Mouse (Mus musculus): ENCODE results near the gene Gm49336.

The Gm49336 gene

GRCm38 (mm10) chr14:60251281-60252003 is at the start of gene Gm49336, which contains the start of gene Nupl1:
Gene Gm49336 (minus strand): TSS chr14:60251507.
Gene Nupl1 (minus strand): TSS chr14:60251431.
- peak; percentile 98 to 99 for DNase-seq

- no peak for DNase-seq
Observed at GRCm38 (mm10) chr14:60301024-60301423, 49.7 kb upstream of the Gm49336 start.

GRCm38 (mm10) chr14:60300224-60300991 is 49.1 kb upstream of the Gm49336 start:
- DNase-seq, result peak; percentile 35

DNA sequence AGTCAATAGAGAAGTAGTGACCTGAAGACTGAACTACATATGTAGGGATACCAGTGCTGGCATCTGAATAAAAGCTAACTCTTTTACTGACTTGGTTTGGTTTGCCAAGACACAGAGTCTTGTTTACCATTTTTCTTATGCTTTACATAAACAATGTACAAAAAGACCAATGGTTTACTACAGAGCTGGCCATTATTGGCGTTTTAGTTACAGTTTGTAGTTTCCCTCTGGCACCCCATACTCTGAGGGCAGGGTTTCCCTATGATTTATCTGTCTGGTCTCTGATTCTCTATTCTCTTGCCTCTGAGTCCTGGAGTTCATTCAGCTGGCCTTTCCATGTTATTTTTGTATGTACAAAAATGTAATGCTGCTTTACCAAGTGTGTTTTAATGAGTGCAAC is 44.2 kb upstream of the Gm49336 start:
- no peak for DNase-seq

- DNase-seq, result no peak
Observed at GRCm38 (mm10) chr14:60290363-60290762, 39.1 kb upstream of the Gm49336 start.

GRCm38 (mm10) chr14:60286194-60286863 is 35.0 kb upstream of the Gm49336 start:
- no peak for DNase-seq

- DNase-seq, result no peak
Observed at GRCm38 (mm10) chr14:60275301-60276276, 24.3 kb upstream of the Gm49336 start.

DNA sequence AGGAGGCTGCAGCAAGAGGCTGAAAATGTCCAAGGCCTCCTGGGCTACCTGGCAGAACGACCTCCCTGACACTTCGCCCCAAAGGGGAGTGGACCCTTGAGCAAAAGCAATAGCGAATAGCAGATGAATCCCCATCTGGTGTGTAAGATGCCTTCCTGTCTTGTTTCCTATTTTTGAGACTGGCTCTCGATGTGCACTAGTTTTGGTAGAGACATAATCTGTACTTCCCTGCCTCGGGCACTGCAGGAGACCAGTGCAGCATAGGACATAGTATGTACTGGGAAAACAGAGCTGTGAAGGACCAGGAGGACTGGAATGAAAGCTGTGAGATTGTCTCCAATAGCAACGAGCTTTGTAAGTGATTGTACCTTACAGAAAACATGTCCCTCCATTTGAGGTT is 22.0 kb upstream of the Gm49336 start:
- no peak for DNase-seq

DNA sequence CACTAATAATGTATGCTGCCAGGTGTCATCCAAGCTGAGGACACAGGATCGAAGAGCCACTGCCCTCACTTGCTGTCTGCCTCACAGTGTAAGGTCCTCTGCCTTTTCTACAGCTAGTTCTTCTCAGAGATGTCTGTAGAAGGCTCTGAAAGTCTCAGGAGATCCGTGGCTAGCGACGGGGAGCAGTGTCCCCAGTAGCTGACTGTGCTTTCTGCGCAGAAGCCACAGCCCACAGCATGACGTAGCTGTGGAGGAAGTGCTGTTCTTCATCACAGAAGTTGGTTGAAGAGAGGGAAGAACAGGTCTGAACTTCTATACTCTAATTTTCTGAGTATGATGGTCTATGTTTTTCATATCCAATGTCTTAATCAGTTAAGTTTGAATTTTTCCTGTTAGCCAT is 18.0 kb upstream of the Gm49336 start:
- no peak for DNase-seq

- peak; percentile 93 to 95 for DNase-seq
Observed at GRCm38 (mm10) chr14:60264990-60265876, 13.9 kb upstream of the Gm49336 start, which contains the start of gene Mtmr6. Gene Mtmr6 (plus strand): TSS chr14:60265228.

DNA sequence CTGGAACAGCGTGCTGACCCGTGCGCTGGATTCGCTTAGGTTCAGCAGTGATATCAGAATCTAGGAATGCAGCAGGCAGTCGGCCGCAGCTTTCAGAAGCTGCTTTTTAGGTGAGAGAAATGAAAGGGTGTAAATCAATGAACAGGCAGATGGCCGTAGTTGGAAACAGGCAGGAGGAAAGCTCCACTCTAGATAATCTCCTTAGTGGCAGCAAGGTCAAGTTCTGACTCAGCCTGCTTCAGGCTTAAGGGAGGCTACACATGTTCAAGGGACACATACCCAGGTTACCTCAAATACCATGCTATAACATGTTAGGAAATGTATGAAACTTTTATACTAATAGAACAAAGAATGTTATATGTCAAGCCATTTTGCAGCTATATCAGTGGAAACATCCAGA is 11.0 kb upstream of the Gm49336 start:
- DNase-seq, result no peak

GRCm38 (mm10) chr14:60257851-60258250 is 6.5 kb upstream of the Gm49336 start:
- no peak for DNase-seq

DNA sequence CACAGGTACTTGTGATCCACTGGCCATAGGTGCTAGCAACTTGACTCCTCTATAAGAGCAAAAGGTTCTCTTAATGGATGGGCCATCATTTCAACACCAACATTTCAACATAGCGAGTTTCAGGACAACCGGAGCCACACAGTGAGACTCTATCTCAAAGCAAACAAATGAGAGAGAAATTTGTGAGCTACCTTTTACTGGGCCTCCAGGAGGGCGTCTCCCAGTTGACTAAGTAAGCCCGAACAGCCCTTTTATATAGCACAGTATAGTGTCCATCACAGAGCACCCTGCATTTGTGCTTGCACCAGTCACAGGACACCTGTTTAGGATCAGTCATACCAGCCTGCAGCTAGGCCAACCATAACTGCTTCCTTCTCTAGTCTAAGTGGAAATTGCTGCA is 5.8 kb upstream of the Gm49336 start:
- DNase-seq, result no peak

DNA sequence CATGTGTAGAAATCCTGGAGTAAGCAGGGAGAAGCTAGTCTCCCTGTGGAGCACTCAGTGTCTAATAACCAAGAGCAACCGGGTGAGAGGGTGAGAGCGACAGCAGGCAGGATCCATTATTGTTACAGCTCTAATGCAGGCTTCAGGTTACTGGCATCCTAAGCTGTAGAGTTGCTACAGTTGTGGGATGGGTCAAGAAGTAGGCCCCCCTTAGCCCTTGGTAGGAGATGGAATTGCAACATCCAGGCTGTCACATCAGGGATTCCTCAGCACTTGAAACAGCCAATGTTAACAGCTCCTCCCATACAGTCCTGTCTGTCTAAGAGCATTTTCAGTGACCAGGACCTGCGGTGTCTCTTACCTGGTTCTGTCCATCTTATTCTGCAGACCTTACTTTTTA is 5.0 kb upstream of the Gm49336 start:
- DNase-seq, result no peak

DNA sequence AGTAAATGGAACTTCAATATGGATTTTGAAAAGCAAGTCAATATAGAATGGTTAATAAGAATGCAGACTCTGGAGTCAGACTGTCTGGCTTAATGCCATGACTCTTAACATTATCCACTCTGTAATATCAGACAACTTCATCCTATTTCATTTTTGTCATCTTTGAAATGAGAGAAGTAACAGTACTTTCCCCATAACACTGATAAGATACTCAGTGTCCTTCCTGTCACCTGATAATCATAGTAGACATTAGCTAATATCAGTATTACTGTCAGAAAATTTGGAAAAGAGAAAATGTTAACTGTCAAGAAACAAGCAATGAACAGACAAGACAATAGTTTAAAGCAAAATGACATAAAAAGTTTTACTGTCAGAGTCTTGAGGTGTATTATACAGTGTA is 3.5 kb upstream of the Gm49336 start:
- DNase-seq, result no peak

GRCm38 (mm10) chr14:60253466-60253865 is 2.2 kb upstream of the Gm49336 start:
- no peak for DNase-seq

DNA sequence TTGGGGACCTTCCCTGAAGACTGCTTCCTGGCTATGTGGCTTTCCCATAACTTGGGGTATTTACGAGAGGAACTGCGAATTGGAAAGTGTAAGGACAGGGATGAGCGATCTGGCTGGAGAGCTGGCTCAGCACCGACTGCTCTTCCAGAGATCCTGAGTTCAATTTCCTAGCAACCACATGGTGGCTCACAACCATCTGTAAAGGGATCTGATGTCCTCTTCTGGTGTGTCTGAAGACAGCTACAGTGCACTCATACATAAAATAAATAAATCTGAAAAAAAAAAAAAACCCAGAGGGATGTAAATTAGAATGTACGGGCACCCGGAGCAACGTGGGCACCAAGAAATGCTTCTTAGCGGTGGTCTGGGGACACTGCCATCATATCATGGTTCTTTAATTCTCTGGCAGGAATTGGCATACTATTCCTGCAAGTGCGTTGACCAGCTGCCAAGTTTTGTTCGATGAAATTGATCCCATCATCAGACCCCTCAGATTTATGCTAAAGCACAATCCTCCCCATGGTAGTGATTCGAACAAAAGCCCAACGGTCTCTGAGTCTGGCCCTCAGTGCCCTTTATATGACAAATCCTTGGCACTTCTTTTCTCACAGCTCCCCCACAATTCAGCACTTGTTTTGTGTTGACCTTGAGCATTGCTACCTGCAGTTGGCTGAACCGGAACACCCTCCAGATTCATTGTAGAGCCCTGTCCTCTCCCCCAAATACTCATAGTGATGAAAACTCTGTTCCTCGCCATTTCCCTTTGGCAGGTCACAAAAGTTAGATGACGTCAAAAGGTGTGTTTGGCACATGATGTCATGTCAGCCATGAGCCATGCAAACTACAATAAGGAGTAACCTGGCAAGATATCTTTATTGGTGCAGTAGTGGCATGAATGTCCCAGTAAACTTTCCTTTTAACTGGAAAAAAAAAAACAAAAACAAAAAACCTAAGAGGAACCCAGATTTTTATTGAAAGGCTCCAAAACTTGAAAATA is 995 bp upstream of the Gm49336 start:
- DNase-seq, result peak; percentile 16 to 37

DNA sequence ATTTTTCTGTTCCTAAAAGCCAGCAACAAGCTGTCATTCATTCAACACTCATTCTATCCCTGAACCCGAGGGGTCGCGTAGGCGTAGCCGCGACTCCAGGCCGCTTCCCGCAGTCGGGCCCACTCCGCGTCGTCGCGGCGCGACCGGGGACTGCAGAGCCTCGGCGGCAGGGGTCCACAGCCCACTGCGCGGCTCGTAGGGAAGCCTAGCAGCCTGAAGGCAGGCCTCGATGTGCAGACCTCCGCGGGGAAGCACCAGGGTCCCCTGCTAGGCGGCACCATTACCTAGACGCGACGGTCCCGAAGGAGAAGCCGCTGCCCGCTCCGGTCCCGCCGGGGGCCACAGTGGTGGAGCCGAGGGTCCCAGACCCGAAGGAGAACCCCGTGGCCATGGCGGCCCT is 428 bp downstream of the Gm49336 start:
- DNase-seq, result no peak

DNA sequence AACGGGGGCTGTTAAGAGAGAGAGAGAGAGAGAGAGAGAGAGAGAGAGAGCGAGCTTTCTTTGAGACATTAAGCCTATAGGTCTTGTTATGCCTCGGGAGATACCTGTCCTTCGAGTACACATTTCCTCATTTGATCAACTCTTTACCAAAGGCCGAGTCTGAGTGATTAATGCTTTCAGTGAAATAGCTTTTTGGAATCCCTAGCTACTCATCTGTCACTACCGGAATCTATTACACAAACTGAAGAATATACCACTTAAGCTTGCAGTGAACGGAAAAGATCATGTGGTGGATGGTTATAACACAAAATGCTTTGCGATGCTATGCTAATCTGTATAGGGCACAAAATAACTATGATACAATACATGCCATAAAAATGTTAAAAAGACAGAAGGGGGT is 941 bp downstream of the Gm49336 start:
- no peak for DNase-seq

DNA sequence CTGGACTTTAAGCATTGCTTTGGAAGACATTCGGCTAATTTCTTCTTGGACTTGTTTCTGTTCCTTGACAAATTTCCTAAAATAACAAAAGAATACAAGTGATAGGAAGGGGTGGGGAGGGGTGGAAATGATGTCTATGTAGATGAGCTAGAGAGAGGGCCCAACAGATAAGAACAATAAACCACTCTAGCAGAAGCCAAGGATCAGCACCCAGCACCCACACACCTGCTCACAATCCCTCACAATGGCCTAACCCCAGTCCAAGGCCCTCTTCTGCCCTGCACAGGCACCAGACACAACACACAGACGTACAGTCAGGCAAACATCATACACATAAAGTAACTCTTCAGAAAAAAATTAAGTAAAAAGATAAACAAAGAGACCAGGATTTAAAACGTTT is 12.8 kb downstream of the Gm49336 start:
- no peak for DNase-seq
